Mouse (Mus musculus): ENCODE measurements around the gene Cinp. TPM values are rescaled to one million over a fixed set of nuclear protein-coding genes. Genes with fewer than 3 reads are reported as not detected.

The Cinp gene
- total RNA-seq, 2 experiments from 2014 or later = 22.5 to 29.8 TPM

DNA sequence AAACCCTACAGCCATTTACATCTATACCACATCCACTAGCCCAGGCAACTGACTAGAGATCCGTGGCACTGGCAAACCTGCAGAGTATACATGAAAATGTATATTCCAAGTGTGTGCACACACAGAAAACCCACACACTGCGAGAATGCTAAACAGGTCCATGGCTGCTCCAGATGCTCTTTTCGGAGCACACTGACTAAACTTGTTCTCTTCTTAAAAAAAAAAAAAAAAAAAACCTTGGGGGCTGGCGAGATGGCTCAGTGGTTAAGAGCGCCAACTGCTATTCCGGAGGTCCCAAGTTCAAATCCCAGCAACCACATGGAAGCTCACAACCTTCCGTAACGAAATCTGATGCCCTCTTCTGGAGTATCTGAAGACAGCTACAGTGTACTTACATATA lies 51.1 kb downstream of the Cinp start:
- ATAC-seq (replicated peaks; ENCODE audit: low FRiP score, poor library complexity, severe bottlenecking) = no peak

DNA sequence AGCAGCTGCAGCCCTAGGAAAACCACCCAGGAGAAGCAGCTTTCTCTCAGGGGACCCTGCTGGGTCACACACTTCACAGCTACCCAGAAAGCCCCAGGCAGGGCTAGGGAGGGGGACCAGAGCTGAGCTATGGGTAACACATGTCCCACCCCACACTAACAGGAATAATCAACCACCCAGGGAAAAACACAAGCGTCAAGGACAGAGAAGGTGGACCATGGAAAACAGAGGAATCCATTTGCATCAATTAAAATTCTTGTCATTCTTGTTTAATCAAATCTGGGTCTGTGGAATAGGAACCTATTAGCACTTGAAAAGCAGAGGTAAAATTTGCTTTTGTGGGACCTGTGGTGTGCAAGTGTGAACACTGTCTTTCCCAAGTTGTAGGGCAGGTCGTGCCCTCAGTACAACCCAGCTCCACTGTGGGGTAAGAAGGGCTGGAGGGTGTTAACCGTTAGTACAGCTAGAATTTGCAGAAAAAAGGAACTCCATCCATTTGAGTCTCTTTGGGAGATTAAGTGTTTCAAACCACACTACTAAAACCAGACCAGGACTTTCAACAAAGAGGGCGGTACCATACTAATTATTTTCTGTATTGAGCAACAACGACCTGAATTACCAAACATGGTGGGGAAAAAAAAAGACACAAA lies 51.6 kb downstream of the Cinp start:
- ATAC-seq (replicated peaks; ENCODE audit: low FRiP score, poor library complexity, severe bottlenecking) = no peak

- ATAC-seq (replicated peaks; ENCODE audit: low FRiP score, poor library complexity, severe bottlenecking) = no peak
Measured at GRCm38 (mm10) chr12:110836729-110837128, 52.2 kb downstream of the Cinp start.

DNA sequence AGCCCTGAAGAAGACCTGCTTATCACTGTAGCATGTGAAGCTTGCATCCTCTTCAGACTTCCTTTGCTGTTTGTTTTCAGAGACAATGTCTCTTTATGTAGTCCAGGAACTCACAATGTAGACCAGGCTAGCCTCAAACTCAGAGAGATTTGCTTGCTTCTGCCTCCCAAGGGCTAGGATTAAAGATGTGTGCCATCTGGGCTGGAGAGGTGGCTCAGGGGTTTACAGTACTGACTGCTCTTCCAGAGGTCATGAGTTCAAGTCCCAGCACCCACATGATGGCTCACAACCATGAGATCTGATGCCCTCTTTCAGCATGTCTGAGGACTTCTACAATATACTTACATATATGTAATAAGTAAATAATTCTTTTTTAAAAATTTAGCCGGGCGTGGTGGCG lies 53.8 kb downstream of the Cinp start:
- ATAC-seq (replicated peaks; ENCODE audit: low FRiP score, poor library complexity, severe bottlenecking) = no peak

DNA sequence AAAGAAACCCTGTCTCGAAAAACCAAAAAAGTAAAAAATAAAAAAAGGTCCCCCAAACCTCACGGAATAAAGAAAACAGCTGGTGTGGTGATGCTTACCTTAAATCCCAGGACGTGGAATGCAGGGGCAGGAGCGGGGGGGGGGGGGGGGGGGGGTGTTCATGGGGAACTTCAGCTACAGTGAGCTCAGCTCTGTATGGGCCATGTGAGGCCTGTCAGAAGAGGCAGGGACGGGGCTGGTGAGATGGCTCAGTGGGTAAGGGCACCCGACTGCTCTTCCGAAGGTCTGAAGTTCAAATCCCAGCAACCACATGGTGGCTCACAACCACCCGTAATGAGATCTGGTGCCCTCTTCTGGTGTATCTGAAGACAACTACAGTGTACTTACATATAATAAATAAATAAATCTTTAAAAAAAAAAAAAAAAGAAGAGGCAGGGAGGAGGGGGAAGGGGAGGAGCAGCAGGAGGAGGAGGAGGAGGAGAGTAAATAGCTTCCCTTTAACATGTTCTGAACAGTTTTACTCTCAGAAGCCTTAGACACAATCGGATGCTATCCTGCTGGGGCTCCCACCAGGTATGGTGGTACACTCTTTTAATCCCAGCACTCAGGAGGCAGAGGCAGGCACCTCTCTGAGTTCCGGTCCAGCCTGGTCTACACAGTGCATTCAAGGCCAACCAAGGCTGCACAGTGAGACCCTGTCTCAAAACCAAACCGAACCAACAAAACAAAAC lies 58.5 kb downstream of the Cinp start:
- ATAC-seq (replicated peaks; ENCODE audit: low FRiP score, poor library complexity, severe bottlenecking) = no peak

DNA sequence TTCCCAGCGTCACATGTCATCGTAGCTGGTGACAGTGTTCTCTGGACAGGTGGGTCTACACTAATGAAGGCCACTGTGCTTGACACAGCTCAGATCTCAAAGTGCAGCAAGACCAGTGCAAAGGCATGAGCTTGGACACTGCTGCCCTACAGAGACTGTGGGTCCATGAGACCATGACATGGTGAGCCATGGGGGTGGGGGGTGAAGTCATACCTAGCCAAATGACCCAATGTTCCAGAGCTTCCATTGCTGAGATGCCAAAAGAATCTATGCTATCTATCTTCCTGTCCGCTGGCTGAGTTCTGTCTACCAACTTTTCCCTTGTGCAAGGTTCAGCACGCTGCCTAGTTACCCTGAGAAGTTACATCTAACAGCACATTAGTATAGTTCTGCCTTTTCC lies 60.0 kb downstream of the Cinp start:
- ATAC-seq (replicated peaks; ENCODE audit: low FRiP score, poor library complexity, severe bottlenecking) = 0 out of 2 replicates have a peak, but pooled peaks have one; percentile 34

Other genes with a start within 250 kb of the Cinp start
- gene 1700001K19Rik, start 206.5 kb downstream of the Cinp start, total RNA-seq (2015; ENCODE audit: low replicate concordance) = not detected in 2 replicates
- not detected in 2 replicates for gene 1700001K19Rik, start 206.5 kb downstream of the Cinp start, total RNA-seq (2017; ENCODE audit: low replicate concordance)
- gene Hsp90aa1, start 186.4 kb downstream of the Cinp start, total RNA-seq (2015; ENCODE audit: low replicate concordance) = 338 and 340 TPM in 2 replicates
- gene Hsp90aa1, start 186.4 kb downstream of the Cinp start, total RNA-seq (2017; ENCODE audit: low replicate concordance) = 564 and 616 TPM in 2 replicates
- 32.3 and 35.3 TPM in 2 replicates for gene Wdr20, start 151.2 kb downstream of the Cinp start, total RNA-seq (2015; ENCODE audit: low replicate concordance)
- 43.7 and 56.5 TPM in 2 replicates for gene Wdr20, start 151.2 kb downstream of the Cinp start, total RNA-seq (2017; ENCODE audit: low replicate concordance)
- not detected in 2 replicates for gene Mok, start 48.2 kb downstream of the Cinp start, total RNA-seq (2015; ENCODE audit: low replicate concordance)
- gene Mok, start 48.2 kb downstream of the Cinp start, total RNA-seq (2017; ENCODE audit: low replicate concordance) = 0.26 TPM in 1 of 2 replicates, not detected in the other
- 1.1 TPM in 1 of 2 replicates, not detected in the other for gene Zfp839, start 38.9 kb downstream of the Cinp start, total RNA-seq (2015; ENCODE audit: low replicate concordance)
- gene Zfp839, start 38.9 kb downstream of the Cinp start, total RNA-seq (2017; ENCODE audit: low replicate concordance) = 0.77 TPM in 1 of 2 replicates, not detected in the other
- 1.3 and 1.8 TPM in 2 replicates for gene Tecpr2, start 119 bp upstream of the Cinp start, total RNA-seq (2015; ENCODE audit: low replicate concordance)
- 3.1 and 11.8 TPM in 2 replicates for gene Tecpr2, start 119 bp upstream of the Cinp start, total RNA-seq (2017; ENCODE audit: low replicate concordance)
- gene Ankrd9, start 89.9 kb upstream of the Cinp start, total RNA-seq (2015; ENCODE audit: low replicate concordance) = 8.4 and 13.3 TPM in 2 replicates
- gene Ankrd9, start 89.9 kb upstream of the Cinp start, total RNA-seq (2017; ENCODE audit: low replicate concordance) = 18.3 and 20.3 TPM in 2 replicates
- gene Rcor1, start 150.2 kb upstream of the Cinp start, total RNA-seq (2015; ENCODE audit: low replicate concordance) = 27.8 and 31.0 TPM in 2 replicates
- gene Rcor1, start 150.2 kb upstream of the Cinp start, total RNA-seq (2017; ENCODE audit: low replicate concordance) = 21.2 and 40.1 TPM in 2 replicates